Mouse (Mus musculus): ENCODE measurements around the gene Zfp106.

- 0 out of 2 replicates have a peak, but pooled peaks have one; percentile 14 for TF ChIP-seq CTCF (IDR thresholded peaks at IDR 0.05; ENCODE audit: borderline replicate concordance, control insufficient read depth, extremely low read depth, insufficient read depth, low read length, poor library complexity)
- peak; percentile 85 for TF ChIP-seq POLR2A (IDR thresholded peaks at IDR 0.05; ENCODE audit: control insufficient read depth, extremely low read depth, insufficient read depth, low read length, poor library complexity)
These were observed 45.4 kb upstream of the Zfp106 start, which contains the start of the genes Haus2 and Lrrc57 for GRCm38 (mm10) chr2:120608830-120609723.
